Mouse (Mus musculus) adrenal gland, adult 10 weeks (tissue): ENCODE results near the gene Haspin. TPM values are rescaled to one million over a fixed set of nuclear protein-coding genes. Genes with fewer than 3 reads are reported as not detected.

Experiments
- polyA plus RNA-seq: library from polyadenylated mRNA; stranded (reverse); fragments of 350-450 nt; fragmentation: Illumina TruSeq; extraction: RNeasy Lipid Tissue Mini Kit (QIAGEN cat#74804); gene quantifications from one replicate; pipeline ENCODE4 v1.2.3, GENCODE M21; 2014; ENCODE audit warnings: low read depth, low replicate concordance

The Haspin gene
- 0.58 TPM for polyA plus RNA-seq

DNA sequence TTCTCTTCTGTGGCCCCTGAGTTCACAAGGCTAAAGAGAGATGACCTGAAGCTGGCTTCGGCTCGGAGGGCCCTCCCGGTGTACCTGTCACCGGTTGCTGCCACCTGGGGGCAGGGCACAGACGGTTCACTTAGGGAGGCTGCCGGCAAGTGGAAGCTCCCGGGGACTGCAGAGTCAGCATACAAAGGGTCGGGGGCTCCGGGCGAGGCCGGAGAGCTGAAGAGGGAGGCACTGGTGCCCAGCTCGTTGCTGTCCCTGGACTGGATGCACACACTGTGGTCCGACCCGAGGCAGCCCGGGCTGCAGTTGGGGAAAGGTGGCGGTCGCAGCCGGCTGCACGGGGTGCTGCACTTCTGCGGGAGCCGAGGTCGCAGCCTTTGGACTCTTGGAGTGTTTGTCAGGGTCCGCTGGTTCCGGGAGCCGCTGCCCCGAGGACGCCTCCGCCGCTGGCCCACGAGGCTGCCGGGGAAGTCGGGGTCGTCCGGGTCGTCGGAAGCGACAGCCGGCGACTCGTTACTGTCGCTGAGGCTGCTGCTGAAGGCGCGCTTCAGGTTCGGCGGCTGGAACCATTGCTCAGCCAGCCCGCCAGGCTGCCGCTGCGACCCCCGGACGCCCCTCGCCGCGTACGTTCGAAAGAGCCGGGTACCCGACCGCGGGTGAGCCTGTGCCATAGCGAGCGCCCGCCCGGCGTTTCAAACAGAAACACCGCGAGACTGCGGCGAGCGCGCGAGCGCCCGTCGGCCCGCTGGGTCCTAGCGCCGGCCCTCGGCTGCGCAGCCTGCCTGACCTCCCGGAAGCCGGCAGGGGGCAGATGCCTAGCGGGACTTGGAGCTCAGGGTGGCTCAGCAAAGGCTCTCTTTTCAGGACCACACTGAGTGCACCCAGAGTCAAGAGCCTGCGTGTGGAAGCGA lies at the start of gene Haspin:
Gene Haspin (minus strand): TSS at position 704 of the 911 bp plus-strand sequence.

DNA sequence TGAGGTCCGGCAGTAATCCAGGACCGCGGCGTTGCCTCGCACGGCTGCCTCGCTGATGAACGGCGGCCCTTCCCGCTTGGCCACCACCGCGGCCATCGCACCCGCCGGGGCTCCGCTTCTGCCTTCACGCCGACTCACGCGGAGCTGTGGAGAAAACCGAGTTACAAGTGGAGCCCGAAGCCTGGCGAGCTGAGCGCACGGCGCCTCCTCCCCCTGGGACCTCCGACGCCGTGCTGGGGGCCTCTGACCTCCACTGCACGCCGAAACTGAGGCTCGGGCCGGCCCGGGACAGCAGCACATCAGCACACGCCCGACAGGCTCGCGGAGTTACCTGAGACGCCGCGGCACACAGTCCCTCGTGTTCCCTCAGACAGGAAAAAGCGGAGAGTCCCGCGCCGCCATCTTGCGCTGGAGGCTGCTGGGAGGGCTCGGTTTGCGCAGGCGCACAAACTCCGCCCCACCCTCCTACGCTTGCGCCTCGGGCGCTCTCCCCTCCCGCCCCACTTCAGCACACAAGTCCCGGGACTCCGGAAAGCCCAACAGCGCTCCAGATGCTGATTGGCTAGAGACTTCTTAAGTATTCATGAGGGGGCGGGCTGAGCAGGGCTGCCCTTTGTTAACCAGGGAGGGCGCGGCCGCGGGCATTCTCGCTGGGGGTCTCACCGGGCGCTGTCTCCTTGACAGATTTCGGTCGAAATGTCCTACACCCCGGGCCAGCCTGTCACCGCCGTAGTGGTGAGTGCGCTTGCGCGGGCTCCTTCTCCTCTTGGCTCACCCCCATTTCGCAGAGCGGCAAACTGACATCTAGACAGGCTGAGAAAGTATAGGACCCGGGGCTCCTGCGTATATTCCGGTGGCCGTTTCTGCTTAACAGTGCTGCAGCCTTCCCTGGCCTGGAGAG lies 38.8 kb upstream of the Haspin start, which contains the start of the genes Emc6 and Tax1bp3:
Gene Emc6 (minus strand): TSS at position 430 of the 901 bp plus-strand sequence.
Gene Tax1bp3 (plus strand): TSS at position 476 of the 901 bp plus-strand sequence.

DNA sequence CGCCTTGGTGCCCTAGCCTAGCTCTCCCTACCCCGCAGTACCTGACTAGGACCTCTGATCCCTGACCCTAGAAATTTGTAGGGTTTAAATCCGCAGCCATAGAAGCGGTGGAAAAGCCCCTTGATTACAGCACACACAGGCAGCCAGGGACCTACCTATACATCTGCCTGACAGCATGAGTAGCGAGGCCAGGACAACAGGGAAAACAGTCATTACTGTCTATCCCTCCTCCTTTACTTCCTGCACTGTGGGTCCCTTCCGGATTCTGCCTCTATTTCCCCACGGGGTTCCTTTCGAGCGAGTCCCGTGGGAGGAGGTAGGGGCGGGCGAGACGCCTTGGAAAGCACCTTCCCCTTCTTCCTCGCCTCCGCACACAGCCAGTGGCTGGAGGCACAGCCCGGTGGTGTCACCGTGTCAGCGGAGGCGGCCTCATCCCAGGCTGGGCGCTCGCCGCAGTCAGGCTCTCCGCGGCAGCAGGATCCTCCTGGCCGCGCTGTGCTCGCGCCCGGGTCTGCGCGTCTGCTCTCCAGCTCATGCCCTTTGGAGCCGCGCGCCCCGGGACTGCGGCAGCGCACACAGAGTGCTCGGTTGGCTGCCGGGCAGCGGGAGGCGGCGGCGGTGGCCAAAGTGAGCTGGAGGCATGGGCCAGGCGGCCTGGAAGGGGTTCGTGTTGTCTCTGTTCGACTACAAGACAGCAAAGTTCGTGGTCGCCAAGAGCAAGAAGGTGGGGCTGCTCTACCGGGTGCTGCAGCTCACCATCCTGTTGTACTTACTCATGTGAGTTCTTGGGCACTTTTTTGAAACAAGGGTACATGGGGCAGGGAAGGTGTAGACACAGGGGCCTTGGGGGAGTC lies 22.1 kb upstream of the Haspin start, which contains the start of gene P2rx5:
Gene P2rx5 (plus strand): TSS at position 465 of the 854 bp plus-strand sequence.

DNA sequence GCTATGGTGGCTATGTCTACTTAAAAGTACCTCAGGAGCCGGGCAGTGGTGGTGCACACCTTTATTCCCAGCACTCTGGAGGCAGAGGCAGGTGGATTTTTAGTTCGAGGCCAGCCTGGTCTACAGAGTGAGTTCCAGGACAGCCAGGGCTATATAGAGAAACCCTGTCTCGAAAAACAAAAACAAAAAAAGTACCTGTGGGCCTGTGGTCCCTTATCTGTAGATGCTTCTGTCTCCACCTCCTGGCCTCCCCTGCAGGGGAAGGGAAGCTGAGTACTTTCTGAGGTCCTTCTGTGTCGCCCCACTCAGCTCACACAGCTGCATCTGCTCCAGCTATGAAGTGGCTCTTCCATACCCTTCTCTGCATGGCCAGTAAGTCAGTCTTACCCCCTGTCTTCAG lies 47.8 kb downstream of the Haspin start, which contains the start of gene Itgae:
Gene Itgae (plus strand): TSS at position 301 of the 400 bp plus-strand sequence.

Other genes with a start within 250 kb of the Haspin start
- 4.1 TPM for gene Atp2a3, start 177.1 kb downstream of the Haspin start, polyA plus RNA-seq
- gene P2rx1, start 139.2 kb downstream of the Haspin start, polyA plus RNA-seq = not detected
- 0.41 TPM for gene Camkk1, start 119.3 kb downstream of the Haspin start, polyA plus RNA-seq
- 13.8 TPM for gene Ncbp3, start 90.5 kb downstream of the Haspin start, polyA plus RNA-seq
- 0.17 TPM for gene Itgae, start 47.7 kb downstream of the Haspin start, polyA plus RNA-seq
- gene P2rx5, start 22.1 kb upstream of the Haspin start, polyA plus RNA-seq = 1.3 TPM
- gene Emc6, start 38.7 kb upstream of the Haspin start, polyA plus RNA-seq = 53.9 TPM
- 35.5 TPM for gene Tax1bp3, start 38.8 kb upstream of the Haspin start, polyA plus RNA-seq
- gene Ctns, start 60.7 kb upstream of the Haspin start, polyA plus RNA-seq = 9.3 TPM
- gene Shpk, start 61.2 kb upstream of the Haspin start, polyA plus RNA-seq = 4.0 TPM
- 0.35 TPM for gene Trpv1, start 96.0 kb upstream of the Haspin start, polyA plus RNA-seq
- 0.29 TPM for gene Trpv3, start 129.1 kb upstream of the Haspin start, polyA plus RNA-seq
- 33.6 TPM for gene Aspa, start 191.3 kb upstream of the Haspin start, polyA plus RNA-seq
- gene Gm49340, start 191.4 kb upstream of the Haspin start, polyA plus RNA-seq = not detected
- gene Spata22, start 191.4 kb upstream of the Haspin start, polyA plus RNA-seq = 3.1 TPM
- not detected for gene Olfr20, start 212.5 kb upstream of the Haspin start, polyA plus RNA-seq
- not detected for gene Olfr376, start 233.0 kb upstream of the Haspin start, polyA plus RNA-seq